Mouse (Mus musculus) heart, embryonic 10.5 days (tissue): ENCODE results near the gene Tcea3. TPM values are rescaled to one million over a fixed set of nuclear protein-coding genes. Genes with fewer than 3 reads are reported as not detected.

Experiments used
- DNase-seq: peaks from one replicate; pipeline ENCODE4 v3.0.0-alpha.2; 2017; ENCODE audit warnings: low spot score
- H3K27ac ChIP-seq: fragments of 300-500 bp; sonication (generic); 2 replicates; pipeline ENCODE4 v1.5.1; 2016; ENCODE audit warnings: mild to moderate bottlenecking
- H3K27me3 ChIP-seq: fragments of 300-500 bp; sonication (generic); 2 replicates; pipeline ENCODE4 v1.6.1; 2016; ENCODE audit warnings: mild to moderate bottlenecking; ENCODE audit not compliant: poor library complexity, insufficient read depth, severe bottlenecking
- H3K36me3 ChIP-seq: fragments of 300-500 bp; sonication (generic); 2 replicates; pipeline ENCODE4 v1.6.1; 2016; ENCODE audit warnings: mild to moderate bottlenecking, moderate library complexity
- H3K4me1 ChIP-seq: fragments of 300-500 bp; sonication (generic); 2 replicates; pipeline ENCODE4 v1.6.1; 2016; ENCODE audit warnings: mild to moderate bottlenecking
- H3K4me3 ChIP-seq: fragments of 300-500 bp; sonication (generic); 2 replicates; pipeline ENCODE4 v1.5.1; 2016; ENCODE audit warnings: mild to moderate bottlenecking, moderate library complexity
- H3K9me3 ChIP-seq: fragments of 300-500 bp; sonication (generic); 2 replicates; pipeline ENCODE4 v1.6.1; 2016; ENCODE audit warnings: mild to moderate bottlenecking, moderate library complexity
- WGBS: fragments of 180-500 bp; shearing (Covaris S2); methylation state at CpG from one replicate; pipeline ENCODE4 v1.1.7; 2016; 5-methylcytosine and 5-hydroxymethylcytosine counted together
- polyA plus RNA-seq: library from polyadenylated mRNA; unstranded; fragments of >200 nt; fragmentation: Nextera tagmentation; extraction: Ambion mirVana; gene quantifications from 2 replicates; pipeline ENCODE4 v1.2.1, GENCODE M21; 2016

Tcea3 gene
- polyA plus RNA-seq, 1 experiment from 2014 or later, result 35.6 TPM

DNA sequence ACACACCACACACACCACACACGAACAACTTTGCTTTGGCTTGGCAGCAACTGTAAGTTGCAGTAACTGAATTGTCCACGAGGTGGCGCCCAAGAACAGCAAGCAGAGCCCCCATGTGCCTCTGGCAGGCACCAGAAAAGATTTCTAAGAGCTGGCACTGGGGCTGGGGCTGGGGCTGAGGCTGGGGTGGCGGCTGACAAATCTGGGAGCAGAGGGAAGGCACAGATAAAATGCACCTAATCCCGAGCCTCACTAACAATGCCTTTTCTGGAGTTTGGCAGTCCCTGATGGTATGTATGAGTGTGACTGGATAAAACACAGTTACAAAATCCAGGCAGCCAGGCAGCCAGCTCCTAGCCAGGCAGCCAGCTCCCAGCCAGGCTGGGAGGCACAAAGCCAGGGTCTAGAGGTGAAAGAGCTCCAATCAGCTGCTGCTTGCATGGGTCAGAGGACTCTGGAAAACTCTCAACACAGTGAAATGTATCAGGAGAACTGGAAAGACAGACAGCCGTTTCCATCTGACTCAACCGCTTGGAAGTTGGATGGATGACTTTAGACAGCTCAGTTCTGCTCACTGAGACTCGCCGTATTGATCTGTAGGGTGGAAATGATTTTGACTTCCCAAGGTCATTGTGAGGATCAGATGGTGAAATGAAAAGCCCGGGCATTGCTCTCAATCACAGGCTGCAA is 13.1 kb downstream of the Tcea3 start:
- Histone ChIP-seq H3K27ac (peak overlapping the region; percentile 69), H3K4me1 (peaks cover 36% of the 10 kb centered on the region), H3K36me3 (peaks cover 11% of the 10 kb centered on the region; the same call in 1 of the 2 replicates), H3K9me3 (no peaks in the 10 kb centered on the region), H3K27me3 (peaks cover 14% of the 10 kb centered on the region; the same call in 1 of the 2 replicates), H3K4me3 (no peak overlapping the region)
- WGBS, result 40% methylated on average over 10 of the region's 10 CpGs
- DNase-seq, result peak; percentile 88

DNA sequence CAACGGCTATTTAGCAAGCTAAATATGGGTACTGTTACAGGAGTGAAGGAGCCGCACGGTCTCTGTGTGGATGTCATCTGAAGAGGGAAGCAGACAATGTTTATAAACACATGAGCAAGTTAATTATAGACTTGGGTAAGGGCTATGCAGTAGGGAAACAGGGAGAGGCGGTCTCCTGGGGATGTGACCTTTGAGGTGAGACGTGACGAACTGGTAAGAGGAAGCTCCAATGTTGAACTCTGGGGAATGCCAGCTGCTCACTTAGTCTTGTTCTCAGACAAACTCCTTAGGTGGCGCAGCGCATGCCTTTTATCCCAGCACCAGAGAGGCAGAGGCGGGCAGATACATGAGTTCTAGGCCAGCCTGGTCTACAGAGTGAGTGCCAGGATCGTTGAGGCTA is 14.4 kb downstream of the Tcea3 start:
- no peak overlapping the region for H3K4me3 ChIP-seq
- WGBS, result 65% methylated on average over 10 of the region's 10 CpGs
- H3K4me1 ChIP-seq, result peaks cover 35% of the 10 kb centered on the region
- no peak for DNase-seq
- peaks cover 11% of the 10 kb centered on the region; the same call in 1 of the 2 replicates for H3K36me3 ChIP-seq
- H3K9me3 ChIP-seq, result no peaks in the 10 kb centered on the region
- H3K27ac ChIP-seq, result 0 out of 2 replicates have a peak overlapping the region, but pooled peaks have one; percentile 47
- peaks cover 14% of the 10 kb centered on the region; the same call in 1 of the 2 replicates for H3K27me3 ChIP-seq

DNA sequence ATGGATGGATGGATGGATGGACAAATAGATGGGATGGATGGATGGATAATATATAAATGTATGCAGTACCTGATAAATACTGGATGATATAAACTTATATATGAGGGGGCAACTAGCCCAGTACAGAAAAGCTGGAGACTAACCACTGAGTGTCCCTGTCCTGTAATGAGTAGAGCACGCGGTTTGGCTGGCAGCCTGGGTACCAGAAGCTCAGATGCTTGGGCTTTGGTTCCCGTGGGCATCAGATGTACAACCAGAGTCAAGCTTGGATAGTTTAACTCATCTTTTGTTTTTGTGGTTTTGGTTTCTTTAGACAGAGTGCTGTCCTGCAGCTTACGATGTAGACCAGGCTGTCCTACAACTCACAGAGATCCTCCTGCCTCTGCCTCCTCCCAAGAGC is 16.0 kb downstream of the Tcea3 start:
- Histone ChIP-seq H3K27me3 (peaks cover 8% of the 10 kb centered on the region; the same call in 1 of the 2 replicates), H3K4me3 (no peak overlapping the region), H3K27ac (no peak overlapping the region), H3K4me1 (peaks cover 34% of the 10 kb centered on the region), H3K9me3 (no peaks in the 10 kb centered on the region), H3K36me3 (peaks cover 7% of the 10 kb centered on the region; the same call in 1 of the 2 replicates)
- DNase-seq, result no peak
- 89% methylated on average over 4 of the region's 4 CpGs for WGBS

DNA sequence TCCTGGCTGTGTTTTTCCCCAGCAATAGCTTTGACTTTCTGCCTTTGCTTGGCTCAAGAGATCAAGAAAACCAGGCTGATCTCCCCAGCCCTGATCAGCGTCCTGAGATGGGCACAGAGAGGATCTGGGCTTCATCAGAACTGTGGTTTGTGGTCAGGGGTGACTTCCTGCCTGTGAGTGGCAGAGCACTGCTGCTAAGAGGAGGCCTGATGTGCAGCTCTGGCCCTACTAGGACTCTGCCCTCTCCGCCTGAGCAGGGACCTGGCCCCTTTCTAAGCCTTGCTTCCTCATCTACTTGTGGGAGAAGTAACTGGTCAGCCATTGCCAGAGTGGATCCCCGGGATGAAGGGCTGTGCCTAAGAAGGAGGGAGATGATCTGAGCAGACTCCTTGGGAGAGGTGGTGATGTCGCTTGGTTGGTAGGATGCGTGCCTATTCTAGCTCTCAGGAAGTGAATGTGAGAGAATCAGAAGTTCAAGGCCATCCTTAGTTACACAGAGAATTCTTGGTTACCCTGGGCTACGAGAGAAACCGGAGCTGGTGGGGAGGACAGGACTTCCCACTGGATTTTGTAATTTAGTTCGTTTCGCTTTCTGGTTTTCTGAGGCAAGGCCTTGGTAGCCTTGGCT is 19.3 kb downstream of the Tcea3 start:
- H3K27ac ChIP-seq, result peak overlapping the region; percentile 47; the same call in 1 of the 2 replicates
- H3K27me3 ChIP-seq, result peaks cover 8% of the 10 kb centered on the region; the same call in 1 of the 2 replicates
- peaks cover 7% of the 10 kb centered on the region; the same call in 1 of the 2 replicates for H3K36me3 ChIP-seq
- no peak overlapping the region for H3K4me3 ChIP-seq
- H3K9me3 ChIP-seq, result no peaks in the 10 kb centered on the region
- DNase-seq, result no peak
- peaks cover 15% of the 10 kb centered on the region for H3K4me1 ChIP-seq
- 71% methylated on average over 9 of the region's 9 CpGs for WGBS

DNA sequence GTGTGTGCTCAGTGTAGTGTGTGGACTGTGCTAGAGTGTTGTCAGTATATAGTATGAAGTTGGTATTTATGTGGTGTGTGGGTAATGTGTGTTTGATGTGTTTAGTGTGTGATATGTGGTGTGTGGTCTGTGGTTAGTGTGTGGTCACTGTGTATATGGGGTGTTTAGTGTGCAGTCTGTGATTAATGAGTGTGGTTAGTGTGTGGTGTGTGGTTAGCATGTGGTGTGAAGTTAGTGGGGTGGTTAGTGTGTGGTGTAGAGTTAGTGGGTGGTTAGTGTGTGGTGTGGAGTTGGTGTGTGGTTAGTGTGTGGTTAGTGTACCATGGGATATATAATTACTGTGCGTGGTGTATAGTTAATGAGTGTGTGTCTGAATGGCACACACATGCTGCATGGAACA is 21.4 kb downstream of the Tcea3 start:
- H3K27me3 ChIP-seq, result peaks cover 8% of the 10 kb centered on the region; the same call in 1 of the 2 replicates
- no peak overlapping the region for H3K27ac ChIP-seq
- peaks cover 10% of the 10 kb centered on the region for H3K4me1 ChIP-seq
- peaks cover 12% of the 10 kb centered on the region for H3K9me3 ChIP-seq
- no peak overlapping the region for H3K4me3 ChIP-seq
- no peak for DNase-seq
- H3K36me3 ChIP-seq, result peaks cover 25% of the 10 kb centered on the region
- WGBS, result 93% methylated on average over 1 of the region's 1 CpGs

DNA sequence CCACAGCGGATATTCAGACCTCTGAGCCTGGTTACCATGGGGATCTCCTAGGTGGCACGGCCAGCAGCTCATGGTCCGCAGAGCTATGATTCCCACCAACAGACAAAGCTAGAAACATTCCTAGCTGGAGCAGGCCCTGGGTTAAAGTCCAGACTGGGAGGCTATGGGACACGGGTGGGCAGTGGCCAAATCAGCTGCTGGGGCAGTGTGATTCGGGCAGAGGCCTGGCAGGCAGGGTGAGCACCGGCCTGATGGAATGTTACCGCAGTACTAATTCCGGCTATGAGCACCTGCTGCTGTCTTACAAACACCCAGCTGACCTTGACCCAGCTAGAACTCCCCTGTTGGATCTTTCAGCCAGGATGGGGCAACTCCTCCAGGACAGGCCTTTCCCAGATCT is 23.1 kb downstream of the Tcea3 start:
- Histone ChIP-seq H3K4me3 (no peak overlapping the region), H3K36me3 (peaks cover 32% of the 10 kb centered on the region), H3K27ac (no peak overlapping the region), H3K27me3 (no peaks in the 10 kb centered on the region), H3K9me3 (peaks cover 12% of the 10 kb centered on the region), H3K4me1 (no peaks in the 10 kb centered on the region; the same call in 1 of the 2 replicates)
- WGBS, result 82% methylated on average over 8 of the region's 8 CpGs
- DNase-seq, result no peak

DNA sequence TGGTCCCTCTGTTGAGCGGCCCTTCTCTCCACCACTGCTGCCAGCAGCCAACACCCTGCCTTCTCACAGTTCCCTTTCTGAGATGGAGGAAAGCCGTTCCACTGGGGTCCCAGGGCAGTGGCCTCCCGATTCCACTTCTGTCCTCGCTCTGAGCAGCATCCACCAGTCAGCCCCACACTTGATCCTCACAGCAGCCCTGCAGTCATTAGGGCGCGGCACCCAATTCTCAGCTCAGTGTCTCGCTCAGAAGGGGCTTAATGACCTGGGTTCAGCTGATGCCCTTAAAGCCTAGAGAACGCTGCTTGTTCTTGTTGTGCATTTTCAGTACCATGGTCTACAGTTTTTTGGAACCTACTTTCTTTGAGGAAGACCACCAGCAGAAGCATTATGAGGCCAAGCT is 33.6 kb downstream of the Tcea3 start:
- H3K36me3 ChIP-seq, result no peaks in the 10 kb centered on the region
- no peak for DNase-seq
- H3K4me3 ChIP-seq, result no peak overlapping the region
- H3K27ac ChIP-seq, result peak overlapping the region; percentile 67; the same call in 1 of the 2 replicates
- H3K4me1 ChIP-seq, result peaks cover 35% of the 10 kb centered on the region
- H3K27me3 ChIP-seq, result no peaks in the 10 kb centered on the region
- H3K9me3 ChIP-seq, result no peaks in the 10 kb centered on the region
- 71% methylated on average over 8 of the region's 8 CpGs for WGBS

DNA sequence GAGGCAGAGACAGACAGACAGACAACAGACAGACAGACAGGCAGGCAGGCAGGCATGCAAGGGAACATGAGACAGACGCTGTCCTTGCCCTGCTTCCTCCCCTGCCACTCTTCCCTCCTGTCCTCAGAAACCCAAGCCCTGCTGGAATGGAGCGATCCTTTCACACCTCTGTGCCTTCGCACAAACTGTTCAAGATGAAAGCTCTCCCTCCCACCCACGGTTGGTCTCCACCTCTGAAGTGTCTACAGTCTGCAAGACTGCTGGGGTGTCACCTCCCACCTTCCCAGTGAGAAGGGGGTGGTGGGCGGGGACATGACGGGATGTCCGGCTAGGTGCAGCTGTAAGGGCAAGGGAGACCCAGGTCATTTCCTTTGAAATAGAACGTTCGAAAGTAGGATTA is 34.1 kb downstream of the Tcea3 start:
- Histone ChIP-seq H3K27ac (peak overlapping the region; percentile 67; the same call in 1 of the 2 replicates), H3K27me3 (no peaks in the 10 kb centered on the region), H3K9me3 (no peaks in the 10 kb centered on the region), H3K36me3 (no peaks in the 10 kb centered on the region), H3K4me3 (no peak overlapping the region), H3K4me1 (peaks cover 40% of the 10 kb centered on the region)
- no peak for DNase-seq
- WGBS, result 31% methylated on average over 9 of the region's 9 CpGs

DNA sequence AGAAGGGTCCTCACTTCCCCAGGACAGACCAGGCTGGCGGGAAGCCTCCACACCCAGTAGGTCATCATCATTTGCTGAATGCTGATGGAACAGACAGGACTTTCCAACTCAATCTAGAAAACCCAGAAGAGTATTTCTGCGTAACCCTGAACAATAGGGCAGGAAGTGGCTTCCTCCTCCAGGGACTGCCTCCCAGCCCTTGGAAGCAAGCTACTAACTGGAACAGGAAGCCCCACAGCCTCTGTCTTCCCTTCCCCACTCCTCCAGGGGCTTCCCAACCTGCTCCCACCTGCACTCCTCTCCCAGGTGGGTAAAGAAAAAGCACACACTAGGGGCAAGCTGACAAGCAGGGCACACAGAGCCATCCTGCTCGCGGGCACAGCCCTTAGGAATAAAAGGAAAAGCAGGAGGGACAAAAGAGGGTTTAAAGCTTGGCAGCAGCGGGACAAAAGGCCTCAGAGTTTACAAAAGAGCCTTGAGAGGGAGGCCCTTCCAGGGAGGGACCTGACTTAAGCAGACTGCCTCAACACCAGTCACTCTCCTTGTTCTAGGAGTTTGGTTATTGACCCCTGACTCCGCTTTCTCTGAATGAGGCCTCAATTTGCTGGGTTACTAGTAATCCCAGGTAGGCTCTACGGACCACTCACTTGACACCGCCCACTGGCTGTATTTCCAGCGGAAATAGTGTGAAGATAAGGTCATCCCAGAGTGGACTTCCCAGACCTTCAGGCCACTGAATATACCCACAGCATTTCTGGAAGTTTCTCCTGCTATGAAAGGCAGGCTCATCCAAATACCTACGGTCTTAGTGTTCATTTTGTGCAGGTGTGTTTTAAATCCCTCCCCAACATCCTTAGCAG is 35.3 kb downstream of the Tcea3 start:
- no peaks in the 10 kb centered on the region for H3K27me3 ChIP-seq
- peaks cover 48% of the 10 kb centered on the region for H3K4me1 ChIP-seq
- no peaks in the 10 kb centered on the region for H3K9me3 ChIP-seq
- no peak for DNase-seq
- no peak overlapping the region for H3K4me3 ChIP-seq
- WGBS, result 51% methylated on average over 10 of the region's 10 CpGs
- peaks cover 9% of the 10 kb centered on the region for H3K36me3 ChIP-seq
- H3K27ac ChIP-seq, result peak overlapping the region; percentile 92

DNA sequence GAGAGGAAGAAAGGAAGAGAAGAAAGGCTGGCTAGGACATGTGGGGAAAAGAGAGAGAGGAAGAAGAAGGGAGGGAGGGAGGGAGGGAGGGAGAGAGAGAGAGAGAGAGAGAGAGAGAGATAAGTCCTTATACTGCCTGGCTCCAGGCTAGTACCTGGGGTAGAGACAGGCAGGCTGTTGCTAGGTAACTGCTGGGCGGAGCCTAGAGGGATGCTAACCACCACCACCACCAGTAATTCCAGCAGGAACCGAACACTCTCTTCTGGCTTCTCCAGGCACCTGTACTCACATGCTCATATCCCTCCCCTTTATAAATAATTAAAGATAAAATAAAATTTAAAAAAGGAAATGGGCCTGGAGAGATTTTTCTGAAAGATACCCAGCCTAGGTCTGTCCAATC is 36.3 kb downstream of the Tcea3 start:
- WGBS, result 39% methylated on average over 2 of the region's 2 CpGs
- peaks cover 48% of the 10 kb centered on the region for H3K4me1 ChIP-seq
- peaks cover 2% of the 10 kb centered on the region; the same call in 1 of the 2 replicates for H3K9me3 ChIP-seq
- H3K36me3 ChIP-seq, result peaks cover 18% of the 10 kb centered on the region
- no peak overlapping the region for H3K4me3 ChIP-seq
- H3K27ac ChIP-seq, result peak overlapping the region; percentile 92
- H3K27me3 ChIP-seq, result peaks cover 2% of the 10 kb centered on the region
- no peak for DNase-seq

DNA sequence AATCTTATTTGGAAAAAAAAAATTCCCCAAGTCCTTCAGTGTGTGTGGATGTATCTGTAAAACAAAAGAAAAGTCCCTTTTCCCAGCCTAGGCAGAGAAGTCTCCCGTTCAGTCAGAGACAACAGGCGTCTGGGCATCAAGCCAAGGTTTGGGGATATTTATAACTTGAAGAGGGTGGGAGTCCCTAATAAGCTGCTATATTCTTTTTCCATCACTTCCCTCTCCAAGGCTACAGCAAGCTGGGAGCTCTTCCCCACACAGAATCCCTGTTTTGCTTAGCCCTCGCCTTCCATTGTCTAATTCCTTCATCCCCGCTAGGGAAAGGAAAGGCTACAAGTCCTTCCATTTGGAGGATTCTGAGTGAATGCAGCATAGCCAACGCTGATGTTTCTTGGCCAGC is 36.9 kb downstream of the Tcea3 start, which contains the start of gene Zfp46:
Gene Zfp46 (plus strand): TSS at position 229 of the 400 bp plus-strand sequence.
- Histone ChIP-seq H3K27ac (peak within 1 kb of the TSS; percentile 92), H3K4me3 (peak within 1 kb of the TSS; percentile 76), H3K36me3 (peaks cover 25% of the 10 kb centered on the region), H3K27me3 (peaks cover 9% of the 10 kb centered on the region), H3K9me3 (peaks cover 4% of the 10 kb centered on the region; the same call in 1 of the 2 replicates), H3K4me1 (peaks cover 48% of the 10 kb centered on the region)
- no peak for DNase-seq
- WGBS, result 39% methylated on average over 5 of the region's 5 CpGs

DNA sequence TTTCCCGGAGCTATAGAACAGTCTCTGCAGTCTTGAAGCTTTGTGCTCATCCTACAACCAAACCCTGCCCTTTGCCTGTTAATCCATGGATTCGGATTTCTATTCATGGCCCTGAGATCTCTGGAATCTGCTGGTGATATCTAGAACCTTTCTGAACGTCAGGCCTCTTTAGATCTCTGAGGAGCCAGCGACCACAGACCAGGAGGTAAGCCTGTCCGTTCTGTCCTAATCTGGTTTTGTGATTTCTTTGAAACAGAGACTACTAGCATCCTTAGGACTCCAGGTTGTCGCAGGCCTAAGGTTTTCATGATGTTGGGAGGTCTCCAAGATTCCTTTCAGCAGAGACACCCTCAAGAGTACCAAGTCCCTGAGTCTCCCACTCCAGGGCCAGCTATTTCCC is 37.4 kb downstream of the Tcea3 start:
- no peak for DNase-seq
- H3K27ac ChIP-seq, result peak overlapping the region; percentile 92
- H3K4me1 ChIP-seq, result peaks cover 52% of the 10 kb centered on the region

More for the DNA sequence above, 37.4 kb downstream of the Tcea3 start:
- peaks cover 4% of the 10 kb centered on the region; the same call in 1 of the 2 replicates for H3K9me3 ChIP-seq
- peak overlapping the region; percentile 76 for H3K4me3 ChIP-seq
- H3K36me3 ChIP-seq, result peaks cover 29% of the 10 kb centered on the region
- peaks cover 13% of the 10 kb centered on the region for H3K27me3 ChIP-seq
- 32% methylated on average over 6 of the region's 6 CpGs for WGBS
